Mouse (Mus musculus): Measurements from ENCODE around the gene Lhx6.

- no peak for TF ChIP-seq CTCF (IDR thresholded peaks at IDR 0.05)
- no peak for TF ChIP-seq EP300 (IDR thresholded peaks at IDR 0.05)
These were observed 5.5 kb downstream of the Lhx6 start for GRCm38 (mm10) chr2:36099739-36100138.

All from lung, postnatal 0 days (tissue).